Mouse (Mus musculus) C2C12 (cell line): Measurements from ENCODE around the gene Mok. TPM values are rescaled to one million over a fixed set of nuclear protein-coding genes. Genes with fewer than 3 reads are reported as not detected.
A peak's percentile ranks its signal among the peaks of the same experiment; 100 is the strongest.

Source experiments
- H3K27me3 ChIP-seq: one replicate; pipeline ENCODE4 v1.6.1; 2011; ENCODE audit not compliant: control insufficient read depth, insufficient read depth, insufficient read length
- H3K36me3 ChIP-seq: one replicate; pipeline ENCODE4 v1.6.1; 2011; ENCODE audit not compliant: control insufficient read depth, insufficient read depth
- H3K4me3 ChIP-seq: one replicate; pipeline ENCODE4 v1.5.1; 2011; ENCODE audit warnings: mild to moderate bottlenecking, control low read depth; ENCODE audit not compliant: poor library complexity, insufficient read depth, severe bottlenecking
- H3K79me2 ChIP-seq: one replicate; pipeline ENCODE4 v1.6.1; 2011; ENCODE audit not compliant: control insufficient read depth, insufficient read depth
- H3K79me3 ChIP-seq: one replicate; pipeline ENCODE4 v1.6.1; 2011; ENCODE audit warnings: low read depth, control low read depth
- H3ac ChIP-seq: one replicate; pipeline ENCODE3; 2011; ENCODE audit warnings: low read depth; ENCODE audit not compliant: control insufficient read depth, insufficient read length
- CEBPB ChIP-seq: IDR thresholded peaks from one replicate; pipeline ENCODE4 v1.6.1; 2011; ENCODE audit warnings: low read depth, mild to moderate bottlenecking, control low read depth, moderate library complexity
- CTCF ChIP-seq: IDR thresholded peaks from one replicate; pipeline ENCODE4 v1.5.1; 2011; ENCODE audit not compliant: control insufficient read depth, insufficient read depth, insufficient read length
- FOSL1 ChIP-seq: IDR thresholded peaks from one replicate; pipeline ENCODE4 v1.8.0; 2011; ENCODE audit warnings: mild to moderate bottlenecking, low read length; ENCODE audit not compliant: poor library complexity, insufficient read depth, severe bottlenecking
- MAX ChIP-seq: IDR thresholded peaks from one replicate; pipeline ENCODE4 v1.6.1; 2011; ENCODE audit warnings: mild to moderate bottlenecking, control low read depth
- MYOD1 ChIP-seq: IDR thresholded peaks from one replicate; pipeline ENCODE4 v1.6.1; 2011; ENCODE audit warnings: low read depth; ENCODE audit not compliant: control insufficient read depth, insufficient read length
- MYOG ChIP-seq: IDR thresholded peaks from one replicate; pipeline ENCODE4 v1.6.1; 2011; ENCODE audit not compliant: control insufficient read depth, insufficient read length; ENCODE audit errors: extremely low read depth
- USF1 ChIP-seq: IDR thresholded peaks from one replicate; pipeline ENCODE4 v1.6.1; 2011; ENCODE audit warnings: low read depth, mild to moderate bottlenecking, control low read depth, moderate library complexity
- polyA plus RNA-seq: library from polyadenylated mRNA; unstranded; fragments of >200 nt; fragmentation: generic; extraction: Trizol; gene quantifications from one replicate; pipeline ENCODE4 v1.2.1, GENCODE M21; 2012; ENCODE audit warnings: missing spikeins

The Mok gene
- polyA plus RNA-seq, 1 experiment, result 2.0 TPM

DNA sequence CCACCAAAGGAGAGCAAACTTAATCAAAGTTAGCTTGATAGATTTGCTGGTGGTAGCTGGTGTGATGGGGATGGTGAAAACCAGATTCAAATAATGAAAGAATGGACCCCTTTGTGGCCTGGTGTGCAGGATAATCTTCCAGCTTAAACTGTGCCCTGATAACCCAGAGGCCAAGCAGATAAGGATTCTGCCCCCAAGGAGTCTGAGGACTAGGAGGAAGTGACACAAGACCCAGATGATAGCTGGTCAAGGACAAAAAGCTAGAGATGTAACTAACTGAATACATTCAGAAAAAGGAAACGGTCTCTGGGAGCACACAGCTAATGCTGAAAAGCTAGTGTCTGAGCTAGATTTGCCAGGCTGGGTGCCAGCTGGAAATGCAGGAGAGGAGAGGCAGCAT is 11.2 kb upstream of the Mok start:
- H3K79me2 ChIP-seq, result peaks cover 11% of the 10 kb centered on the region
- H3K4me3 ChIP-seq, result no peak overlapping the region
- TF ChIP-seq CEBPB (no peak), MYOG (no peak), FOSL1 (no peak), CTCF (no peak), USF1 (no peak), MYOD1 (no peak), MAX (no peak)
- no peaks in the 10 kb centered on the region for H3K36me3 ChIP-seq
- no peaks in the 10 kb centered on the region for H3K27me3 ChIP-seq
- no peaks in the 10 kb centered on the region for H3K79me3 ChIP-seq
- H3ac ChIP-seq, result no peak overlapping the region

DNA sequence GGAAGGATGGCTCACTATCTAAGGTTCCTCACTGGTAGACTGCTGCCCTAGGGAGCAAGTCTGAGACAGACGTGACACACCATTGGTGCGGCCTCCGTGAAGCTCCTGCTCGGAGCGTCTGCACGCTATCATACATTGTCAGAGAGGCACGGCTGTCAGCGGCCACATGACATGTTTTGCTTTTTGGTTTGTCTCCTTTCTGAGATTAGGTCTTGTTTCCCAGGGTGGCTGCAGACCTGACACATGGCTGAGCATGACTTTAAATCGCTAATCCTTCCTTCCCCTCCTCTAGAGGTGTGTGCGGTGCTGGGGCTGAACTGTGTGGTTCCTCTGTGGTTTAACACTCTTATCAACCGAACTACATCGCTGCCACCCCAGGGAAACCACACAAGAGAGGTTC is 10.7 kb upstream of the Mok start:
- TF ChIP-seq MYOG (no peak), MAX (no peak), USF1 (no peak), FOSL1 (no peak), MYOD1 (no peak), CTCF (no peak)
- H3K79me3 ChIP-seq, result no peaks in the 10 kb centered on the region
- H3K4me3 ChIP-seq, result no peak overlapping the region
- no peak overlapping the region for H3ac ChIP-seq
- no peaks in the 10 kb centered on the region for H3K36me3 ChIP-seq
- H3K27me3 ChIP-seq, result no peaks in the 10 kb centered on the region
- peaks cover 11% of the 10 kb centered on the region for H3K79me2 ChIP-seq

DNA sequence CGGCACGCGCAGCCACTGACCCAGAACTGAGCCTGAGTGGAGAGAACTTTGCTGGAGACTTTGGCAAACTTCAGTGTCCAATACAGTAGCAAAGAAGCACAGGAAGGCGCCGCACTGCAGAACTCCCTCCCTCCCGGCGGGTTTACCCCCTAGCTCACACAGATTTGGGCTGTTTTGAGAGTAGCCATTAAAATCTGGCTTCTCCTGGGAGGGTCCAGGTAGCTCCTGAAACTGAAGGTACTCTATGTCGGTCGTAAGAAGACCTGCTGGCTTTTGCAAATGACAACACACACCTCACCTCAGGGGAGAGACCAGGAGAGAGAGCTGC is 10.2 kb upstream of the Mok start:
- TF ChIP-seq USF1, result no peak
- H3K79me2 ChIP-seq, result peaks cover 11% of the 10 kb centered on the region
- no peaks in the 10 kb centered on the region for H3K27me3 ChIP-seq
- peak overlapping the region; percentile 97 for H3ac ChIP-seq
- H3K4me3 ChIP-seq, result peak overlapping the region; percentile 75
- no peaks in the 10 kb centered on the region for H3K79me3 ChIP-seq
- H3K36me3 ChIP-seq, result no peaks in the 10 kb centered on the region

DNA sequence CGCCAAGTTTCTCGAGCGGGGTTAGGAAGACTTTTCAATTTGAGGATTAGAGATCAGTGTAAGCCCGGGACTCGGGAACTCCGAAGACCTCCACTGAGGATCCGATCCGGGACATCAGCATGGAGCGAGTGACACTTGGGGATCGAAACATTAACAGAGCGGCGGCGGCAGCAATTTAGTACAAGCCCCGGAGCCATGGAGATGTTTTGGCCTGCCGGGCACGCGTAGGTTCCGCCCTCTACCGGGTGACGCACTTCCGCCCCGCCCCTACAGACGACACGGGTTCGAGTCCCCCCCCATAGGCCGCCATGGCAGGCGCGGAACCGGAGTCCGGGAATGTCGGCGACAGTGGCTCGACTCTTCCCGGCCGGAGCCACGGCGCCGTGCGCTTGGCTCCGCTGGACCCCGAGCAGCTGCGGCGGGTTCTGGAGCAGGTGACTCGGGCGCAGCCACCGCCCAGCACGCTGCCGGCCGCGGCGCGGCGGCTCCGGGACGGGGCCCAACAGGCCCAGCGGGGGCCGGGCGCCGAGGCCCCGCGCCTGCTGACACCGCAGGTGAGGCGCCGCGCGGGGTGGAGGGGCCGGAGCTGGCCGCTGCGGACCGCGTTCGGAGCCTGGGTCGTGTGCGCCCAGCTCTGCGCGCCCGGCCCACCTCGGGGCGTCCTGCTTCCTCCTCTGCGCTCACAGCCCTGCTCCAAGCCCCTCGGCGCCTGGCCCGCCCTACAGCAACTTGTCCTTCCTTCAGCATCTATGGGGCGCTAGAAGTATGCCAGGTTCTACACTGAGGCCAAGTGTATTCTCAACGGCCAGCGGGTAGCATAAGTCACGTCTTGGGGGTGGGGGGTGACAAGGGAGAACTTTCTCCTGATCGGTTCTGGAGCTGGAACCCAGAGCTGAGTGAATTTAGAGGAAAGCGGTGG is 9.5 kb upstream of the Mok start, which contains the start of gene Zfp839:
Gene Zfp839, plus strand, starts transcription at position 244 of the 919 bp plus-strand sequence.
- Histone ChIP-seq H3ac (peak within 1 kb of the TSS; percentile 97), H3K79me3 (no peaks in the 10 kb centered on the region), H3K79me2 (peaks cover 11% of the 10 kb centered on the region), H3K27me3 (no peaks in the 10 kb centered on the region), H3K4me3 (peak within 1 kb of the TSS; percentile 75), H3K36me3 (no peaks in the 10 kb centered on the region)
- TF ChIP-seq MYOG (no peak), FOSL1 (no peak), CTCF (no peak), MYOD1 (no peak), USF1 (no peak), CEBPB (no peak), MAX (no peak)

DNA sequence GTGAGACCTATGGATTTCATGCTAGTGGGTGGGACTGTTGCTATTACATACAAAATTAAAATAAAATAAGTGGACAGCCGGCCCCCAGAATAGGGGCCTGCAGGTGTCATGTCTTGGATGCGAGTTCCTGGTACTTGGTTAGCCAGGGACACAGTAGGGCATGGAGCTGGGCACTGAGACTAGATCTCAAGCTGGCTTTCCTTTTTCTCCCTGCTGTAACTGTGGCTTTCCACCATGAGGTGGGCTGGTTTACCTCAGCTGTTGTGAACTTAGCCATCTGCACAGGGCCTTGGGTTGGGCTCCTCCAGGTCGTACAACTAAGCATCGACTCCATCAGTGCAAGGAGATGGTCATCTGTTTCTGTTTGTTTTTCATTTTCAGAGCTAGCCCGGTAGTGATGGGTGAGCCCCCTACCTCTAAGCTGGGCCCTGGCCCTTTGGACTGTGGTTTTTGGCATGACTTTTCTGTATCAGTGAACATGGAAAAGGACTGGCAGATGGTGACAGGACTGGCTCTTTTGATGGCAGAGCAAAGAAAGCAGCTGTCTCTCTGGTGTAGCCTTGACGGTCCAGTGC is 5.5 kb upstream of the Mok start:
- peaks cover 9% of the 10 kb centered on the region for H3K79me2 ChIP-seq
- H3K79me3 ChIP-seq, result no peaks in the 10 kb centered on the region
- no peak for TF ChIP-seq USF1
- no peak for TF ChIP-seq FOSL1
- no peak for TF ChIP-seq MAX
- no peak for TF ChIP-seq MYOG
- TF ChIP-seq CEBPB, result no peak
- TF ChIP-seq MYOD1, result no peak
- TF ChIP-seq CTCF, result no peak
- no peak overlapping the region for H3K4me3 ChIP-seq
- no peaks in the 10 kb centered on the region for H3K27me3 ChIP-seq
- H3K36me3 ChIP-seq, result no peaks in the 10 kb centered on the region
- H3ac ChIP-seq, result no peak overlapping the region
